In genomic region chr6:141487266-141487665, GRCm38 (mm10) we compare ENCODE assay signal across 9 mouse cellular contexts. TPM values are rescaled to one million over a fixed set of nuclear protein-coding genes. Genes with fewer than 3 reads are reported as not detected.
DNase-seq lines count a peak whose midpoint lies in the region; ATAC-seq and TF ChIP-seq lines count a peak whose summit lies in the region.
"Had no signal": no experiment of that assay in that cellular context is flagged by ENCODE, and none has a peak within 500 bp of the region (broad histone marks: within the 10 kb centered on the region; RNA-seq: fewer than 3 reads in every experiment).

No protein-coding gene starts in this region.

- no peak overlapping the region for H3K27ac ChIP-seq in embryonic facial prominence, embryonic 11.5 days (replicated peaks; ENCODE audit: low read depth, low read length)
- no peak overlapping the region for H3K27ac ChIP-seq in embryonic facial prominence, embryonic 10.5 days (replicated peaks)
- H3K27ac ChIP-seq in lung, embryonic 14.5 days (ENCODE audit: low read depth) = no peak overlapping the region
- no peak overlapping the region for H3K27ac ChIP-seq in hindbrain, embryonic 13.5 days
- no peak overlapping the region for H3K27ac ChIP-seq in midbrain, embryonic 14.5 days (replicated peaks; ENCODE audit: low read depth, low read length)

- no peaks in the 10 kb centered on the region for H3K36me3 ChIP-seq in embryonic facial prominence, embryonic 11.5 days (replicated peaks; ENCODE audit: control insufficient read depth, insufficient read depth, low read depth, low read length)
- no peaks in the 10 kb centered on the region for H3K36me3 ChIP-seq in embryonic facial prominence, embryonic 10.5 days (replicated peaks)
- no peaks in the 10 kb centered on the region for H3K36me3 ChIP-seq in lung, embryonic 14.5 days (ENCODE audit: insufficient read depth)
- no peaks in the 10 kb centered on the region for H3K36me3 ChIP-seq in hindbrain, embryonic 13.5 days
- H3K36me3 ChIP-seq in midbrain, embryonic 14.5 days (ENCODE audit: control insufficient read depth, insufficient read depth, low read length) = no peaks in the 10 kb centered on the region

- no peaks in the 10 kb centered on the region for H3K9me3 ChIP-seq in embryonic facial prominence, embryonic 11.5 days (replicated peaks; ENCODE audit: control insufficient read depth, low read length)
- no peaks in the 10 kb centered on the region for H3K9me3 ChIP-seq in embryonic facial prominence, embryonic 10.5 days
- H3K9me3 ChIP-seq in lung, embryonic 14.5 days (ENCODE audit: low read depth, low read length) = no peaks in the 10 kb centered on the region
- H3K9me3 ChIP-seq in hindbrain, embryonic 13.5 days = no peaks in the 10 kb centered on the region
- H3K9me3 ChIP-seq in midbrain, embryonic 14.5 days (ENCODE audit: control insufficient read depth, low read length) = no peaks in the 10 kb centered on the region
- H3K9me3 ChIP-seq: megakaryocyte, embryonic 14.5 days had no signal

- H3K9ac ChIP-seq in embryonic facial prominence, embryonic 11.5 days (replicated peaks; ENCODE audit: low read length) = no peak overlapping the region
- no peak overlapping the region for H3K9ac ChIP-seq in lung, embryonic 14.5 days
- no peak overlapping the region for H3K9ac ChIP-seq in hindbrain, embryonic 13.5 days
- no peak overlapping the region for H3K9ac ChIP-seq in midbrain, embryonic 14.5 days (replicated peaks; ENCODE audit: low read length)

- H3K4me3 ChIP-seq in embryonic facial prominence, embryonic 11.5 days (ENCODE audit: low read depth, low read length) = no peak overlapping the region
- no peak overlapping the region for H3K4me3 ChIP-seq in embryonic facial prominence, embryonic 10.5 days
- H3K4me3 ChIP-seq in lung, embryonic 14.5 days (ENCODE audit: low read depth, low read length) = no peak overlapping the region
- no peak overlapping the region for H3K4me3 ChIP-seq in hindbrain, embryonic 13.5 days
- H3K4me3 ChIP-seq in midbrain, embryonic 14.5 days (replicated peaks; ENCODE audit: low read depth, low read length) = no peak overlapping the region
- H3K4me3 ChIP-seq: megakaryocyte, embryonic 14.5 days had no signal

- no peak overlapping the region for H3K4me2 ChIP-seq in embryonic facial prominence, embryonic 11.5 days (ENCODE audit: low read depth, low read length)
- H3K4me2 ChIP-seq in lung, embryonic 14.5 days = no peak overlapping the region
- H3K4me2 ChIP-seq in hindbrain, embryonic 13.5 days = no peak overlapping the region
- no peak overlapping the region for H3K4me2 ChIP-seq in midbrain, embryonic 14.5 days (ENCODE audit: low read length)

- peak; percentile 65 for TF ChIP-seq CTCF in lung, embryonic 14.5 days (IDR thresholded peaks at IDR 0.05; ENCODE audit: low read depth)

- no peak for ATAC-seq in embryonic facial prominence, embryonic 11.5 days (replicated peaks; ENCODE audit: insufficient number of reproducible peaks, low FRiP score, low TSS enrichment, low read depth)
- peak; percentile 52; the same call in 1 of the 2 replicates for ATAC-seq in lung, embryonic 14.5 days (ENCODE audit: insufficient read depth)
- 0 out of 2 replicates have a peak, but pooled peaks have one; percentile 48 for ATAC-seq in hindbrain, embryonic 13.5 days (ENCODE audit: low FRiP score)
- no peak; the same call in 1 of the 2 replicates for ATAC-seq in midbrain, embryonic 14.5 days (ENCODE audit: low FRiP score, low TSS enrichment)

- H3K27me3 ChIP-seq in embryonic facial prominence, embryonic 11.5 days (ENCODE audit: control insufficient read depth, insufficient read depth, low read length) = no peaks in the 10 kb centered on the region
- no peaks in the 10 kb centered on the region for H3K27me3 ChIP-seq in embryonic facial prominence, embryonic 10.5 days (replicated peaks; ENCODE audit: low read depth, poor library complexity, severe bottlenecking)
- H3K27me3 ChIP-seq in lung, embryonic 14.5 days (ENCODE audit: insufficient read depth, low read length) = no peaks in the 10 kb centered on the region
- H3K27me3 ChIP-seq in hindbrain, embryonic 13.5 days = no peaks in the 10 kb centered on the region
- H3K27me3 ChIP-seq in midbrain, embryonic 14.5 days (ENCODE audit: control insufficient read depth, insufficient read depth, low read length) = no peaks in the 10 kb centered on the region
- H3K27me3 ChIP-seq: megakaryocyte, embryonic 14.5 days had no signal

- 72% methylated on average over 7 of the region's 7 CpGs for WGBS in embryonic facial prominence, embryonic 11.5 days
- WGBS in embryonic facial prominence, embryonic 10.5 days = 75% methylated on average over 7 of the region's 7 CpGs
- 64% methylated on average over 7 of the region's 7 CpGs for WGBS in lung, embryonic 14.5 days
- WGBS in hindbrain, embryonic 13.5 days = 72% methylated on average over 7 of the region's 7 CpGs
- WGBS in midbrain, embryonic 14.5 days = 65% methylated on average over 7 of the region's 7 CpGs

- no peaks in the 10 kb centered on the region for H3K4me1 ChIP-seq in embryonic facial prominence, embryonic 11.5 days (ENCODE audit: control insufficient read depth, insufficient read depth, low read length)
- no peaks in the 10 kb centered on the region for H3K4me1 ChIP-seq in embryonic facial prominence, embryonic 10.5 days
- peaks cover 6% of the 10 kb centered on the region; the same call in 1 of the 2 replicates for H3K4me1 ChIP-seq in lung, embryonic 14.5 days (ENCODE audit: insufficient read depth)
- H3K4me1 ChIP-seq in hindbrain, embryonic 13.5 days (replicated peaks) = 0 out of 2 replicates have a peak, but pooled peaks cover 3% of the 10 kb centered on the region
- H3K4me1 ChIP-seq in midbrain, embryonic 14.5 days (ENCODE audit: control insufficient read depth, insufficient read depth, low read length) = no peaks in the 10 kb centered on the region
- H3K4me1 ChIP-seq: megakaryocyte, embryonic 14.5 days had no signal

- DNase-seq in embryonic facial prominence, embryonic 11.5 days (ENCODE audit: low spot score) = peak; percentile 67
- no peak for DNase-seq in embryonic facial prominence, embryonic 10.5 days (ENCODE audit: low spot score)
- peak; percentile 81 for DNase-seq in lung, embryonic 14.5 days
- DNase-seq in lung, adult 18-20 months = no peak
- DNase-seq in midbrain, embryonic 14.5 days = peak; percentile 78
- no peak for DNase-seq in testis, postnatal 14 days (ENCODE audit: low spot score)
- DNase-seq in thymus, postnatal 10 days (ENCODE audit: low spot score in 2 of 2) = no peak

RNA-seq across cellular contexts. Expression of gene Slco1c1, which starts 36.9 kb away (rescaled TPM):
- 0.15 TPM in 1 of 2 replicates, not detected in the other for polyA plus RNA-seq in embryonic facial prominence, embryonic 11.5 days (2014; fragmentation: Nextera tagmentation; extraction: Ambion mirVana)
- polyA plus RNA-seq in embryonic facial prominence, embryonic 10.5 days (2016; fragmentation: Nextera tagmentation; extraction: Ambion mirVana) = 0.24 TPM in 1 of 2 replicates, not detected in the other
- polyA plus RNA-seq in lung, embryonic 14.5 days (2014; fragmentation: Nextera tagmentation; extraction: Ambion mirVana) = 0.18 TPM in 1 of 2 replicates, not detected in the other
- polyA plus RNA-seq in hindbrain, embryonic 13.5 days (2015; fragmentation: Nextera tagmentation; extraction: Ambion mirVana) = 12.5 and 19.8 TPM in 2 replicates
- 10.5 and 12.3 TPM in 2 replicates for polyA plus RNA-seq in midbrain, embryonic 14.5 days (2014; fragmentation: Nextera tagmentation; extraction: Ambion mirVana)

Comparison
In these comparisons a context has a peak if more than half of its experiments do, and no peak if none do; other contexts are left out.
1. DNase-seq: peak in embryonic facial prominence, embryonic 11.5 days (single experiment), lung, embryonic 14.5 days (single experiment) and midbrain, embryonic 14.5 days (single experiment); none in embryonic facial prominence, embryonic 10.5 days (single experiment), lung, adult 18-20 months (0 of 2), testis, postnatal 14 days (single experiment) and thymus, postnatal 10 days (0 of 2).
2. ATAC-seq: peak in lung, embryonic 14.5 days (single experiment) and hindbrain, embryonic 13.5 days (single experiment); none in embryonic facial prominence, embryonic 11.5 days (single experiment) and midbrain, embryonic 14.5 days (single experiment).